Mouse (Mus musculus): ENCODE data around the gene Spdye4c.
A peak's percentile ranks its signal among the peaks of the same experiment; 100 is the strongest.

Gene Spdye4c

GRCm38 (mm10) chr2:128590909-128591308 is at the start of gene Spdye4c:
TSS of gene Spdye4c (plus strand) at chr2:128591209.
- no peak for DNase-seq (ENCODE audit: low read depth, low spot score)

- no peak for DNase-seq (ENCODE audit: low read depth, low spot score)
These were observed 47.5 kb upstream of the Spdye4c start for GRCm38 (mm10) chr2:128543495-128543894.

GRCm38 (mm10) chr2:128544421-128545137 is 46.4 kb upstream of the Spdye4c start:
- peak; percentile 80 for DNase-seq (ENCODE audit: low read depth, low spot score)

DNA sequence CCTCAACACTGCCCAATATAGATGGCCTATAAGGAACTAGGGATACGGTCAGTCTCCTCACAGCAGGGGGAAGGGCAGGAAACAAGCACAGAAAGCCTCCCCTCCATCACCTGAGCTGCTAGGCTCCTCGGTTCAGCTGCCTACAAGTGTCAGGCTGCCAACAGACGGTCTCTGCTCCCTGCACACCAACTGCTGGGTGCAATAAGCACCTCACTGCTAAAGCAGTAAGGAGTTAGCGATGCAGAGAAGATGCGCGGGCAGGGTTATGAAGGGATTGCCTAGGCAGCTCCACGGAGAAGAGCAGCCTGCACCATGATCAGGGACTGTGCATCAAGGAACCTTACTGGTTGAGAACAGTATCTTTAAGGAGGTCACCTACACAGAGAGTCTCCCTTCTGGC is 45.6 kb upstream of the Spdye4c start:
- DNase-seq (ENCODE audit: low read depth, low spot score) = no peak

GRCm38 (mm10) chr2:128547079-128547478 is 43.9 kb upstream of the Spdye4c start:
- no peak for DNase-seq (ENCODE audit: low read depth, low spot score)

DNA sequence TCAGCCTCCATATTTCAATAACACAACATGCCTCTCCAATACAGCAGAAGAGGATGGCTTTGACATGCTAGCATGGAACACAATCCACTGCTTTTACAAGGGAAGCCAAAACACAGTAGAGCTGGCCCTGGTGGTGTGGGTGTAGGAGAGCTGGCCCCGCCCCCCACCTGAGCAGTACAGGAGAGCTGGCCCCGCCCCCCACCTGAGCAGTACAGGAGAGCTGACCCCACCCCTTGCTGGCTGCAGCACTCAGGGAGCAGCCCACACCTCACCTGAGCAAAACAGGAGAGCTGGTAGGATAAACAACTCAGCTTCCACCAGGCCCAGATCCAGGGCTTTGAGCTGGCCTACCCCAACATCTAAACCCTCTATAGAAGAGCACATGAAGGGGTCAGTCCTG is 42.7 kb upstream of the Spdye4c start:
- no peak for DNase-seq (ENCODE audit: low read depth, low spot score)

DNA sequence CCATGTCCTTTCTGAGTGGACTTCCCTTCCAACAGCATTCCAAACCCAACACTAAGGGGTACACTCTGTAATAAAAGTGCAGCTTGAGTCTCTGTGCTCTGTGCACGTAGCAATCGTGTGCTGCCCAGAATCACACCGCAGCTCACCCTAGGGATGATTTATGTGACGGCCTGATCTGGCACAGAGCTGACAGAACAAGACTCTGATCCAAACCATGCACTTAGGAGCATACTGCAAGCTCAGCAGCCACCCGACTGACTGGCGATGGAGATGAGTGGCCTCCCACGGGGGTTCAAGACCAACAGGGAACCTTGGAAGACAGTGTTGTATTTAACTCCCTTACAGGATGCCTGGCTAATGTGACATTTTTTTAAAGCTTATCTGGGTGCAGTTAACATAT is 41.4 kb upstream of the Spdye4c start:
- no peak for DNase-seq (ENCODE audit: low read depth, low spot score)

GRCm38 (mm10) chr2:128549963-128550362 is 41.0 kb upstream of the Spdye4c start:
- DNase-seq (ENCODE audit: low read depth, low spot score) = no peak

DNA sequence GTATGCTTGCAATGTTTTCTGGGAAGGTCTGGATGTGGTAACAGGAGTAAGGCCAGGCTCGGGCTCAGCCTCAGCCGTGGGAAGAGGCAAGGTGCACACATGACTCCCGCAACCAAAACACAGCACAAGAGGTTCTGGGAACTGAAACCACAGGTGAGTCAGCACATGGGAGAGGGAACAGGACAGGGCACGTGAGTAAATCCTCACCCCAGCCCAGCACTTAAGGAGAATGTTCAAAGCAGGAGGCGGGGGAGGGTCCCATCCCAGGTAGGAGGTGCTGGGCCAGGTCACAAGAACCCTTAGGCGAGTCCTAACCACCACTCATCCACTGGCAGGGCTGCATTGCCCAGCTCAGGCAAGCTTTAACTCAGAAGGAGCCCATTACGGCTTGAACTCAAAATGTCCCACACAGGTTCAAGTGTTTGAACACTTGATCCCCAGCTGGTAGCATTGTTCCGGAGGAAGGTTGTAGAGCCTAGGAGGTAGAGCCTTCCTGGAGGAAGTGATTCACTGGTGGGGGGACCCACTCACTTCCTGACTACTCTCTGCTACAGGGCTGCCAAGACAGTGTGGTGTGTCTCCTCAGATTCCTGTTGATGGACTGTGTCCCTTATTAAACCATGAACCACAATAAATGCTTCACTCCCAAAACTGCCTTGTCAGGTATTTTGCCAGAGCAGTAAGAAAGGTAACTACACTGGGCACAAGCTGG is 38.8 kb upstream of the Spdye4c start:
- DNase-seq (ENCODE audit: low read depth, low spot score) = no peak

- no peak for DNase-seq (ENCODE audit: low read depth, low spot score)
These were observed 38.0 kb upstream of the Spdye4c start for GRCm38 (mm10) chr2:128552798-128553720.

- DNase-seq (ENCODE audit: low read depth, low spot score) = no peak
These were observed 35.9 kb upstream of the Spdye4c start for GRCm38 (mm10) chr2:128555082-128555481.

- DNase-seq (ENCODE audit: low read depth, low spot score) = peak; percentile 27
These were observed 26.8 kb upstream of the Spdye4c start for GRCm38 (mm10) chr2:128564195-128564594.

GRCm38 (mm10) chr2:128565904-128566303 is 25.1 kb upstream of the Spdye4c start:
- no peak for DNase-seq (ENCODE audit: low read depth, low spot score)

DNA sequence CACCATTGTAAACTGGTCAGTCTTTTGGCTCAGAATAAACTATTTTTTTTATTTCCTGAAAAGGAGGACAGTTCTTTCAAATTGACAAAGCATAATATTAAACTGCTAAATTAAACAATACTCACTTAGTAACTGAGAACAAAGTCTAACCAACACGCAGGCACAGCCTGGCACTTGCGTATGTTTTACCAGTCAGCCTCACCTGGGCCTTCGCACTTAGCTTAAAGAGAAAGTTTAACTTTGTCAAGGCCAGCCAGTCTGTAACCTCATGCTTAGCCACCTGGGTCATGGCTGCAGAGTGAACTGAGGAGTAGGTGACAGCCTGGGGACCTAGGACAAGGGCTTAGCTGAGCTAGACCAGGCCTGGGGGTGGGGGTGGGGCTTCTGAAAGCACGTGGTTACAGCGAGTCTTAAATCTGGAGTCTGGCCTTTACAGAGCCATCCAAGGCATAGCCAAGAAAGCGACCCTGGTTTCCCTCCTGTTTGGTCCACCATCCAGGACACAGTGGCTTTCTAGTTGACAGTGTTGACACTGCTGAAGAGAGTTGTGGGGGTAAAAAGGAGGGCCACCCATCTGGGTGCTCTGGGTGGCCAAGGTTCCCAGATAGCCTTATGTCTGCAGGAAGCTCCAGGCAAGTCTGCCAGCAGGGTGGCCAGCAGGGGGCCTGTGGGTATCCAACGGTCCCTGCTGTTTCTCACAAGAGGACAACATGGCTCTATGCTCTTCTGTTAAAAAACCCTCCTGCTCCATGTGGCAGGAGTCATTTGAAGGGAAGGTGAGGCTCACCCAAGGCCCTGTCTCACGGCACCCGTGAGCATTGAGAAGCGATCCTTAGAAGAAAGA is 24.5 kb upstream of the Spdye4c start:
- DNase-seq (ENCODE audit: low read depth, low spot score) = peak; percentile 23

DNA sequence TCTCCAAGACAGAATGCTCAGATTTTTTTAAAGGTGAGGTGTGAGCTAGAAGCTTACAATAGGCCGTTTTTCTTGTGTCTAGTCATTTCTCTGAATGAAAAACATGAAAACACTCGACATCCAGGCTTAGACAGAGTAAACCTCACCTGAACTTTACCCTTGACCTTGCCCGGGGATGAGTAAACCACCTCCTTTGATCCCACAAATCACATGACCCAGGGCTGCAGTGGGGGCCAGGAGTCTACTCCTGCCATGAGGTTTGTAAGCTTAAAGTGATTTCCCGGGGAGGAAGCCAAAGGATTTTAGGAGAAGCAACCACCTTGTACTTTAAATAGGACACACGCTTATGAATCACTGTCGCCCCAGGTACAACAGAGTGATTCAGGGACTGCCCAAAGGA is 23.0 kb upstream of the Spdye4c start:
- no peak for DNase-seq (ENCODE audit: low read depth, low spot score)

GRCm38 (mm10) chr2:128568490-128568889 is 22.5 kb upstream of the Spdye4c start:
- no peak for DNase-seq (ENCODE audit: low read depth, low spot score)

DNA sequence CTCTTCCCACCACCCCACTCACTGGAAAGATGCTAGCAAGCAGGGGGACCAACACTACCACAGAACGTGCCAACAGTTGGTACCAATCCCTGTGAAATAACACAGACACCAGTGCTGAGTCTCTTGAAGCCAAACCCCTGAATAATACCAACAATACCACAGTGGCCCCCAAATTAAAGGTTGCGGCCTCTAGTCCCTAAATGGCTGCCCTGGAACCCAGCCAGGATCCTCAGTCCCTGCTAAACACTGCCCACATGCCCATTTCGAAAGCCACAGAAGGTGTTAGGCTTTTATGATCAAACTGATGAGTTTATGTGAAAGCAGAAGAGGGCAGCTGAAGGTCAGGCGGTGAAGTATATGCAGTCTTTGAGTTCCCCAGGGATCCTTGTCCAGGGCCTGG is 20.0 kb upstream of the Spdye4c start:
- no peak for DNase-seq (ENCODE audit: low read depth, low spot score)

- peak; percentile 86 for DNase-seq (ENCODE audit: low read depth, low spot score)
These were observed 18.0 kb upstream of the Spdye4c start for GRCm38 (mm10) chr2:128572726-128573624.

- DNase-seq (ENCODE audit: low read depth, low spot score) = no peak
These were observed 8.1 kb upstream of the Spdye4c start for GRCm38 (mm10) chr2:128582881-128583280.

DNA sequence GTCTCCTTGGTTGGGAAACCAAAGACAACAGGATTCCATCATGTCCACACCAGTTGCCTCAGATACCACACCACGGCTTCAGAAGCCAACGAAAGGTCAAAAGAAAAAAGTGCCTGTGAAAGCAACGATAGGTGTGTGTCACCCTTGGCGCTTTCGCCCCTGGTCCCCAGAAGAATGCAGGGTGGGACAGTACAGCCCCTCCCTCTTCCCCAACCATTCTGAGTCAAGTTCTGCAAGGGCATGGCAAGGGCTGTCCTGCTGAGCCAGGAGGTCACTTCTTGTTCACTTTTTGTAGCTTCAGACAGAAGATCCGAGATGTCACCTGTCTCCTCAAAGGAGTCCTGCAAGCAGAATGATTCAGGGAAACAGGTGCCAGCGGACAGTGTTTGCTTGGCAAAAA is 1.3 kb downstream of the Spdye4c start:
- DNase-seq (ENCODE audit: low read depth, low spot score) = no peak
